Mouse (Mus musculus) ZHBTc4 (cell line): ENCODE measurements at regions not wholly inside any gene's neighbourhood (a gene's known extent, or its start where the extent isn't known, plus 50 kb on each side); places are given as distances from the start of the nearest gene placed in this dataset.

Source experiments
- DNase-seq: peaks from one replicate; pipeline ENCODE4 v3.0.0-alpha.2; 2011; ENCODE audit warnings: low read depth, low spot score

DNA sequence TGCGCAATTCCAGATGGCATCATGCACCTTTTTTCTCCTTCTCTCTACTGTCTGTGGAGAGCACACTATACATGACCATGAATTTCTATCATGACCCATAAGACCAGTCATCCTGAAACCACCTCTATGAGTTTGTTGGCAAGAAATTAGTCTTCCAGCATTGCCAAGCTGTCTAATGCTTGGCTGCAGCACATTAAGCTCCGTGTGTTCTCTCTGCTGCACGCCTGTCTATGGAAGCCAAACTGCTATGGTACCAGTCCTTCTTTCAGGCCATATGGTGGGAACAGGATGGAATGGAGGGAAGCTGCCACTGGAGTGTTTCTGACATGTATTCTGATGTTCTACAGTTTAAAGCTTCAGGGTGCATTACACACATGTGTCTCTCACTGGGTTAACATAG, 121.0 kb upstream of the Cblb start:
- no peak for DNase-seq

DNA sequence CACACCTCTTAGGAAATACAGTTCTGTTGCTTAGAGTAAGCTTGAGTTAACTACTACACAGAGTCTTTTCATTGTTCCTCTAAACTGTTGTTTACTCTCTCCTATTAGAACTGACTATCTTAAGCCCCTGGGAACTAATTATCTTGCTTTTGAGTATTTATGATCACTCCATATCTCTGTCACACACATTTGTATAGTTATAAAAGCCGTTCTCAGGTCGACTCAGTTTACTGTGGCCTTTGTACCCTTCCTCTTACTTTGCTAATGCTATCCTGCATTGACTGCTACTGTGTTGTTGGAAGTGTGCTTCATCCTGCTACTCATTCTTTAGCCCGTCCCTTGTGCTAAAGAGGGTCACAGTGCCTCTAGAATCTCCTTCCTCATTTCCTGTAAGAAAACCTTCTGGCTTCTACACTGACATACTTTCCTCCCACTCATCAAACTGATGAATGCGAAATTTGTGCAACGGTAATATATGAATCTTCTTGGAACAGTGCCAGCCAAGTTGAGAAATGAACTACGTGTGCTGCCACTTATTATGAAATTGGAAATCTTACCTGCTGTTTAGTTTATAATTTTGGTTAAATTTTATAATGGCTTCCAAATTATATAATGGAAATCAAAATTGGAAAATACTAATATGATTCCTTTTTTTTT, 119.8 kb upstream of the Cblb start:
- no peak for DNase-seq

DNA sequence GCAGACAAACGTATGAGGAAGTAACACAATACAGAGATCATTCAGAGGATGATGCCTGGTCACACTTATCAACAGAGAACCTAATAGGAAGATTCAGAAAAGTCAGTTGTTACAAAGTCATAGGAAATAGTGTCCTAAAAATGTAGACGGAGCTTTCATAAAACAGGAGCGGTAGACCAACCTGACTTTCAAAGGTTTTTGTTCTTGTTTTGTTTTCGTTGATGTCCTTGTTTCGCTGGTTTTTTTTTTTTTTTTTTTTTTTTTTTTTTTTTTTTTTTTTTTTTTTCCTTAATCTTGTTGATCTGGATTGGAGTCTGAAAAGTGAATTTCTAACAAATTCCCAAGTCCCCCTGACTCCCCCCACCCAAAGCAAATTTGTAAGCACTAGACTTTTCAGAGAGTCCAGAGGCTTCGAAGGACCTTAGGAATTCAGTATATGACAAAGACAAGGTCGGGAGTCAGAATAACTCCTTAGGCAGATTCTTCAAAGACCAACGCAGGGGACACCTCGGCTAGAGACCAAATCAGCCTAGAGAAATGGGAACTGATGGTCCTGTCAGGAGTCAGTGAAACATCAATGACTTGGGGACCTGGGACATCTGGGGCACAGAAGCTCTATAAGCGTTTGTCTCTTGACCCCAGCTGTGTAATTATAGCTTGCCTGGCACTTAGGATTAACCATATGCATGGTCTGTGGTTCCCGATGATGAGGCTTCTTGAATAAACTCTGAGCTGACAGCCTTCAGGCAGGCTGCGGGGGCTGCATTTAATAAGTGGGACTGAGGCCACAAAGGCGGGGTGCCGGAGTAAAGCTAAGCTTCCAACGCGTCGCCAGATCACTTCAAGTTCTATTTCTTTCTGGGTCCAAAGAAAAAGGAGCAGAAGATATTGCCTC, 115.7 kb upstream of the Cblb start:
- DNase-seq, result no peak

DNA sequence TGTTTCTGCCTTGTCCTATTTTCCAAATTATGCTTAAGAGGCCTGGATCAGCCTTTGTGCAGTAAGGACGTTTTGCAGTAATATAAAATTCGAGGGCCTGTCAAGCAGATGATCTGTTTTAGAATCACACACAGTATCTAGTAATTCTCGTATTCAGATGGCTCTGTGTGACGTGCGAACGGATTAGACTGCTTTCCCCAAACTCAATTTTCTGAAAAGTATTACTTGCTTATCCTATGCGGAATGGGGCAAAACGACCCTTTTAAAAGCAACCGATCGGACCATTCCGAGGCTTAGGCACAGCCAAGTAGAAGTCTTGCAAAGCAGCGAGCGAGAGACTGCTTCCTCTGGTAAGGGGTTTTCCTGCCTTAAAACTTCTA, 115.1 kb upstream of the Cblb start:
- no peak for DNase-seq

DNA sequence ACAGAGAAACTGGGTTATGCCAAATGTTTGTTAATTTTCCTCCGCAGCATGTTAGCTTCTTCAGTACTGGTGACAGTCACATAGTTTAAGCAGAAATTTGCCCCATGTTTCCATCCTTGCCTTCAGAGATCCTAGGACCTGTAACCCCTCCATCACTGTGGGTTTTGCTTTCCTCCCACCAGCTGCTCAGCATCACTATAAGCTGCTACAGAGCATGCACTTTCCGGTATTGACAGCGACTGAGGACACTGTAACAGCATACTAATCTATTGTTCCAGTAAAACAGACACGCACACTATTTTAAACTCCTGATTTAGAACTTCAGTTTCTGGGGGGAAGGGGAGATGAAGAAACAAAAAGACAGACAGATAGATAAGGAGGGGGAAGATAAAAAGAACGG, 114.7 kb upstream of the Cblb start:
- DNase-seq, result no peak

DNA sequence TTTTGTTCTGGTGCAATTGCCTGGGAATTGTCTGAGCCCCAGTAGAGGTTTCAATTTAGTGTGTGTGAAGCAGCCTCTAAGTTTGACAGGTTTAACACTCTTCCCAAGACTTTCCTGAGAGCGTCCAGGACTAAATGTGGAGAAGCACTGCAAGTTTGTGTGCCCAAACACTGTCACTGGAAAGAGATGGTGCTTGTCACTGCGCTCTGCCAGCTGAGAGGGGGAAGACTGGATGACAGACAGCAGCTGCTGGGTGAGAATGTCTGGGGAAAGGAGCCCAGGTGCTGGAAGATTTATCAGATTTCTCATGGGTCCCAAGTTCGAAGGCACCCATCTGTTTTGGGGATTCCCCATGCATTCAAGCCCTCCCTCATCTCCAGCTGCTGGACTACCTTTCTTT, 114.2 kb upstream of the Cblb start:
- DNase-seq, result no peak

DNA sequence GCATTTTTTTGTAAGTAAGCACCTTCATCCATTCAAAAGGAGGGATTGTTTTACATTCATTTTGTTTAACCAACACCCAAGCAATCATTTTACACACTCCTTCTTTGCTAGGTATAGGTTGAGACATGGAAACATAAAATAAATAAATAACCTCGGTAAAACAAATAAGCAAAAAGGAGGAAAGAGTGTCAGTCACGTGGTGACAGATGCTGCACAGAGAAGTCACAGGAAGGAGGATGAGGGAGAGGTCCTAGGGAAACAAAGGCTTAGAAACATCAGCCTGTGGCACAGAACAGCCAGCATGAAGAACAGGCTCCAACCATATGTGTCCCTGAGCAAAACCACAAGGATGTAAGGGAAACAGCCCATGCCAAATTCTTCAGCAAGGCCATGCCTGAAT, 113.5 kb upstream of the Cblb start:
- DNase-seq, result no peak

DNA sequence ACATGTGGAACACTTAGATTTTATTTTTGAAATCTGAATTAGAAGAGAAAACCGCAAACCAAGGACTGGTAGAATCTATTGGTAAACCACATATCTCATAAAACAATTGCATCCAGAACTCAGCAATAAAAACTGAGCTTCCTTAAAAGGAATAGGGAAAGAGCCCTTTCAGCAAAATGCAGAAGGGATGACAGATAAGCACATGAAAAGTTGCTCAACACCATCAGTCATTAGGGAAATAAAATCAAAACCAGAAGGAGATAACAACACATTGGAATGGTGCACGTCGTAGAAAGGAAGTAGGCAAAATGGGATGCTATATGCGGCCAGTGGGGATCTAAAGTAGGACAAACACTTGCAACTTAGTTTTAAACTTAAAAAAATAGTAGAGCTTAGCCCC, 110.0 kb upstream of the Cblb start:
- DNase-seq, result no peak

DNA sequence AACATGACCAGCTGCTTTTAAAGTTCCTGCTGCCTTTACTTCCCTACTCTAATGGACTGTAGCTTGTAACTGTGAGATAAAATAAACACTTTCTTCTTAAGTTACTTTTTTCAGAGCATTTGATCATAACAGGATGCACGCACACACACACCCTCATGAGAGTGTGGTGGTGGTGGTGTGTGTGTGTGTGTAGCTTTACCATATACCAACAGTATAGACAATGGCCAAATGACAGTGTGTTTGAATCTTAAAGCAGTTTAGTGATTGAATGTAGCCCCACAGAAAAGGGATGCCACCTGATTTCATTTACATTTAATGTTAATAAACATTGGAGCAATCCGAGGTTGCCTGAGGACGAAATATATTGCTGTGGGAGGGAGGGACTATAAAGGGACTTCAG, 108.4 kb upstream of the Cblb start:
- DNase-seq, result no peak

DNA sequence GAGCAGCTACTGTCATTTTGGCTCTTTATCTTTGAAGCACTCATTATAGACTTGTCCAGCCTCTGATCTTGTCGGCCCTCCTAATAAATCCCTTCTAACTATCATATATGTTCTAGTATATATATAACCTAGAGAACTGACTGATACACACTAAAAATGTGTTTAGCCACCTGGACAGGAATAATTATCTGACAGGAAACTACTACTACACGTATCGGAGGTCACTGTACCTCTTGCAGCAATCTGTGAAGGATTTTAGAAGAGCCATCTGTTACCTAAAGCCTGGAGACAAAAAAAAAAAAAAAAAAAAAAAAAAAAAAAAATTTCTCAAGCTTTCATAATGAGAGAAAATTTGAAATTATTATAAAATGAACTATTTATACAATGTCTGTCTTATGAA, 105.4 kb upstream of the Cblb start:
- DNase-seq, result no peak

DNA sequence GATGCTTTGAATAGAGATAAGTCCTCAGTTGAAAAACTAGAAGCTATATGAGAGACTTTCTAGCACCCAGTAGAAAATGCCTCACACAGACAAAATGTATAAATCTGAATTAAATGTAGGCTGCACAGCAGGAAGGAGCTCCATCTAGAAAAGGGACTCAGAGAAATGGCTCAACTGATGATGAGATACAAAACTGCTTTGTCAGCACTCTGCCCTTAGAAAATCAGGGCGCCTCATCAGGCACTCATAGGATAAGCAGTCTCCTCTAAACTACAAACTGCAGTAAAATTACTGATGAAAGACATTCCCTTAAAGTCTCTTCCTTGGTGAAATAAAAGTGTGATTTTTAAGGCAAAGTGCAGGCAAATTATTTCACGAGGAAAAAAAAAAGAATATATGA, 97.9 kb upstream of the Cblb start:
- no peak for DNase-seq

DNA sequence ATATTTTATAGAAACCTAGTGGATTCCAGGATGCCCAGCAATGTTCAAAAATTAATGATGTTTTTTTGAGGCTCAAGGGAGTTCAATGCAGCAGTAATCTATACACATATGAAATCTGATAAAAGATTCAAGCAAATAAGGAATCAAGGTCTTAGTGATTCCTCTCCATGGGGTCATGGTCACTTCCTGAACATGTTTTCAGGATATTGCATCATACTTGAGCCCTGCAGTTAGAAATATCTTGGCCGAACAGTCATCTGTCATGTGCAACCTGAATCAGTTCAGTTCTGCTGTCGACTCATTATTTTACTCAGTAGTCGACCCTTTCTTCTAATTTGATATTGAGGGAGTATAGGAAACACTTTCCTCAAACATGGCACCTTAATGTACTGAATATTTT, 97.1 kb upstream of the Cblb start:
- DNase-seq, result no peak

DNA sequence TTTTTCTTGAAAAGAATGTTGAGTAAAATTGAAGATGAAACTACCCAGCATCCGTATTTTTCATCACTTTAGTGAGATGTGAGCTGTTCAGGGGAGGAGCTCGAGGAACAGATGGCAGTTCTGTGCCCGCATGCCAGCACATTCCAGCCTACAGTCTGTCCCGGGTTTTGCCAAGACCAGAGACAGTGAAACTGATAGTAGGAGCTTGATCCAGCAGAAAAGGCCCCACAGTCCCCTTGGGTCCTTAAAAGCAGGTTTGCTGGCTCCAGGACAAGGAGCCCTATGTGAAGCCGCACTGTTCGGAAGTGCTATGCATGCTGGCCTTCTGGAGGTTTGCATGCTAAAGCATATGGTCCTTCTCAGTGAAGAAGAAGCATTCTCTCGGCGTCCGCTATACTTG, 93.7 kb upstream of the Cblb start:
- DNase-seq, result no peak

DNA sequence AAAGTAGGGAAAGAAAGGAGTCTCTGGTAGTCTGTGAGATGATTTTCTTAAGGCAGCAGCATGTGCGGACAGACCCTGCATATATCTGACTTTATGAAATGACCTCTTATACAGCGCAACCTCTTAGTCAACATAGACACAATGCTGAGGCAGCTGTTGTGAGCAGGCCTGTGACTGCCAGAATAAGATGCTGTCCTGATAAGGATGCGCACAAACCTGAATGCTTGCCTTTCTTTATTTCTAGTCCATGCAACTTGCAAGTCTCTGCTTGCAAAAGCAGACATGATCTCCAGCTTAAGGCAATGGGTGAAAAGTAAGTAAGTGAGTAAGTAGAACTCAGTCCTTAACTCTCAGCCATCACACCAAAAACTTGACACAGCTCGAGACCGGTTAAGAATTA, 92.0 kb upstream of the Cblb start:
- no peak for DNase-seq

DNA sequence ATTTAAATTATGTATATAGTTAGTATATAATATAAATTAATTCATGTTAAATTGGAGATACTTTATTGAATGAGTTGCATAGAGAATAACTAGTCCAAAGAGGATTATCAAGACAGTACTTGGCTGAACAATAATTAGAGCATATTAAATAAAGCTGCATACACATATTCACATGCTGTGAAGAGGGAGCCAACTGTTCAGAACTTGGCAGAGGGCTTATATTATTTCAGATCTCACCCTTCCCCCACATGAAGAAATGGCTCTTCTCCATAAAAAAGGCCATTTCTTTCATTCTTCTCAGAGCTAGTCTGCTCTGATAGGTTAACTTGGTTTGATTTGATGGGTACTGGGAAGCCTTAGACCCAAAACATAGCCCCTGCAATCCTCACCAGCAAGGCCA, 90.5 kb upstream of the Cblb start:
- DNase-seq, result no peak

DNA sequence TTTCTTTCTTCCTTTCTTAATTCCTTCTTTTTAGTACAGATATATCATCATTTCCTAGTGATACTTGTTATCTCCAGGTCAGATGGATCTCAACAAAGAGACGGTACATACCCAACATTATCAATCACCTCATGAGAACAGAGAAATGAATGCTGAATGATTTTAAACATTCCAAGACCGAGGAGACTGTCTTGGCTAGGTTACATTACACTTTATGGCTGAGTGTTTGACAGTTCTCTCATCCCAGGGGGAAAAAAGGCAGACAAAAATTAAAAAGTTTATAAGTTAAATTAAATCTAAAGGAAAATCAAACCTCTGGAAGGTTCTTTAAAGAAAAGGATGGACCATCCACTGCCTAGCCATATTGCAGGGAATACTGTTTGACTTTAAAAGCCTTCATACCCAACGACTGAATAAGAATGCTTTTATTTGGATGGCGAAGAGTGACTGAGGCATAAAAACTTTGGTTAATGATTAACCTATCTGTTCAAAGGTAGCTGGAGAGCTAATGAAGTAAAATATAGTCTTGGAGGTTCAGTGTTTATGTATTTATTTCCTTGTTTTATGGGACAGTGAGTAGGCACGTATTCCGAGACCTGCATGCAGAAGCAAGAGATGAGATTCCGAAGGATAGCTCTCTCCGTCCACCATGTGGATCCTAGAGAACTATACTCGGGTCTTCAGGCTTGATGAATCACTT, 88.4 kb upstream of the Cblb start:
- DNase-seq, result no peak

DNA sequence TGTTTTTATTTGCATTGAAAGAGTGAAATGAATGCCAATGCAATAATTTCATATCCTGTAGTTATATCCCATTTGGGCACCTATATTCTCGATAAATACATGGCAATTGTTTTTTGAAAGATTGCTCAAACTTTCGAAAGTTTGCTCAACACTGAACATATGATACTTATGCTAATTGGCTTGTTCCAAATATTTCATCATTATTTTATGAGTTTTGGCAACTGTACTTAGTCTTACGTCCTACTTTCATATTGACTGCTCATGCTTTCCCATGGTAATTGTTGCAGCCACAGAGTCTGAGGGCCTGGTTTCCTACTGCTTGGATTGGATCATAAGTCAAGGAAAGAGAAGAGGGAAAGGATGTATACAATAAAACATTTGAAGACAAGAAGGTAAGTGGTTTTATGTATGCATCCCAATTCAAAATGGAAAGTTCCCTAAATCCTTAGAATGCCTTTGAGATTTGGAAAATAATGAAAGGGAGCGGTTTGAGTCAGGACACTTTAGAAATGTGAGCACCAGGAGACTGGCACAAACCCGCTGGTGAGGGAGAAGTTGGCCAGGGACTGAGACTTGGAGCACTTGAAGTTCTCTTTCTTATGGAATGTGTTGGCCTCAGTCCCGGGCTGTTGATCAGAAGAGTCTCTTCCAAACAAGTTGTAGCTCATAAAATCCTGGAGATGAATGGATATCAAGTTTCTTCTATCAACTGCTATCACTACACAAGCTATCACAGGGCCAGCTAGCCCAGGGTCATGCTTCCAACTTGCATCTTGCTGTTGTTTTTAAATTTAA, 63.8 kb upstream of the Cblb start:
- no peak for DNase-seq
